Mouse (Mus musculus): ENCODE data around the gene Tmem259.
A peak's percentile ranks its signal among the peaks of the same experiment; 100 is the strongest.

The Tmem259 gene

DNA sequence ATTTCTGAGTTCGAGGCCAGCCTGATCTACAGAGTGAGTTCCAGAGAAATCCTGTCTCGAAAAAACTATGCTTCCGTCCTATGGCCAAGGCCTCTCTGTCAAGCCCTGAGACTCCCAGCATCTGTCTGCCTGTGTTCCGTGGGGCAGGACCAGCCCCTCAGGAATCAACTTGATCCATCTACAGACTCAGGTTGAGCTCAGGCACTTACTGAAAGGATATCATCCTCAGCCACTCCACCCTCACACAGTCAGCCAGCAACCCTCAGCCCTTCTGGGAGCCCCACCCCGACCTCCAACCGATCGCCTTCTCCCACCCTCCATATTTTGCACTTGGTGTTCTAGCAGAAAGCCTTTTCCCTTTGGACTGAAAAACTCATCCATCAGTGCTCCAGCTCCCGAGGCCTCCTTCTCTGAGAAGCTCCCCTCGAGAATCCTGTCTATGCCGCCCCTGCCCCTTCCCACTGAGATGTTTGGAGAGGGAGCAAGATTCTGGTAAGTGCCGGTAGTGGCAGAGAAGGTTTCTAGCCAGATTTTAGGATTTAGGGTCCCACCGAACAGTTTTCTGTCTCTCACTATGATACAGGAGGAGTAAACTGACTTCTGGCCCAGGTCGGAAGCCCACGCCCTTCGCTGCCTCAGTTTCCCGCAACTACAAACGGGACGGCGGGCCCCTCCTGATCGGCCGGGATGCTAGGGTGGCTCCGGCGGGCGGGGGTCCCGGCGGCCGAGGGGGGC, 3.8 kb upstream of the Tmem259 start:
- DNase-seq (ENCODE audit: low spot score in 2 of 2) = no peak

DNA sequence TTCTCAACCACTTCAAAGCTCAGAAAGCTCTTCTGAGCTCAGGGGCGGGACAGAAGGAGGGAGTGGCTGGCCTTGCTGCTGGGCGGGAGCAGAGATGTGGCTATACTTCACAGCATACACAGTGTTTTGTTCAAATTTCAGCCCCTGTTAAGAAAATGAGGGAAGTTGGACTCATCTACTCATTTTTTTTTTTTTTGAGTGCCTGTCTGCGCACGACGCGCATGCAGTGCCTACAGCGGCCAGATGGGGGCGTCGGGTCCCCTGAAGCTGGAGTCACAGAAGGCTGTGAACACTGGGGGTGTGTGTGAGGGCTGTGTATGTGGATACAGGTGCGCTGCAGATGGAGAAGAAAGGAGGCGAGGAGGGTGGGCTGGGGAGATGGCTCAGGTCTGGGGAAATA, 2.8 kb upstream of the Tmem259 start:
- DNase-seq (ENCODE audit: low spot score in 2 of 2) = peak; percentile 84 to 90

DNA sequence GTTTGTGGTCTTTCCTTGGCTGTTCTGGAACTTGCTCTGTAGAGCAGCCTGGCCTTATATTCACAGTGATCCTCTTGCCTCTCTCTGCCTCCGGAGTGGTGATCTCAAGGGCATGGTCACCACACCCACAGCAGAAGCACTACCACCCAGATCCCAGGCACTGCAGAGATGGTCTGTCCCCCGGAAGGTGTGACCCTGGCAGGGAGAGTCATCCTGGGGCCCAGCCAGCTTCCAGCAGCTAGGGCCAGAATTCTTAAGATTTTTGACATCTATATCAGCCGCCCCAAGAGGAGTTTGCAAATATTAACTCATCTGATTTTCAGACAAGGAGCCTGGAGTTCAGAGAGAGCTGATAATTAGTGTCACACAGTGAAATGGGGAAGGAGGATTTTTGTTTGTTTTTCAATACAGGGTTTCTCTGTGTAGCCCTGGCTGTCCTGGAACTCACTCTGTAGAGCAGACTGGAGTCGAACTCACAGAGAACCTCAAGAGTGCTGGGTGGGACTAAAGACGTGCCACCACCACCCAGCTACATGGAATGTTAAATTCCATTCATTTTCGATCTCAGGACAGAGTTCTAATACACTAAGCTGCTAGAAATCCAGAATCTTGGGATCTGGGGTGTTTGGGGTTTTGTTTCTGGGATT, 2.2 kb upstream of the Tmem259 start:
- DNase-seq (ENCODE audit: low spot score in 2 of 2) = no peak

DNA sequence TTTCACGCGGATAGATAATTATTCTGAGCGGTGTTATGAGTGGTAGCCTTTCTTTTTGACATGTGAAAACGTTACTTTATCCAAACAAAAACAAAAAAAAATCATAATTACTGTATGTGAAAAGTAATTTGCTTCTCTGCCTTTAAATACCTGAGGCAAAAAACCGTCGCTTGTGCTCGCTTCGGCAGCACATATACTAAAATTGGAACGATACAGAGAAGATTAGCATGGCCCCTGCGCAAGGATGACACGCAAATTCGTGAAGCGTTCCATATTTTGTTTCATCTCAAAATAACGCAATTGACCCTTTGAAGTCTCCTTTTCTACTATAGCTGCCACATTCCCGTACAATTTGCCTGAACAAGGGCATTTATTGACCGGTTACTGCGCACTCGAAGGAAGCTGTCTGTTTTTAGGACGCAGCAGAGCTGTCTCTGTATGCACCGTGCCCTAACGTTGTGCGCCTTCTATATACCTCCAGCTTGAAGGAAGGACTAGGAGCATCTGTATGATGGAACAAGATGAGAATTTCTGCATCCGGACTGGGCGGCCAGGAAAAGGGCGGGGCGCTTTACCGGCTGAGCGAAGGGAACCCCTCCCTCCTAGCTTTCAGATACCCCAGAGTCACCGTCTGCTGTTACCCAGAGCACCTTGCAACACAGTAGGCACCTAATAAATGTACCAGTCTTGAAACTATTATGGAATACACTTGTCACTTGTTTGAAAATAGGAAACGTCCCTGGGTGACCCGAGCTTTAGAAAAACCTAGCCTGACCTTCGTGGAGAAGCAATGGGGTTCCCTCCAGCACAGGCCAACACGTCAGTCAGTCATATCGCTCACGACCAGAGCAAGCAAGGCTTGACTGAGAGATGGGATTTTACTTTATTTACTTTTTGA, 1.5 kb upstream of the Tmem259 start:
- no peak for DNase-seq (ENCODE audit: low spot score in 2 of 2)

DNA sequence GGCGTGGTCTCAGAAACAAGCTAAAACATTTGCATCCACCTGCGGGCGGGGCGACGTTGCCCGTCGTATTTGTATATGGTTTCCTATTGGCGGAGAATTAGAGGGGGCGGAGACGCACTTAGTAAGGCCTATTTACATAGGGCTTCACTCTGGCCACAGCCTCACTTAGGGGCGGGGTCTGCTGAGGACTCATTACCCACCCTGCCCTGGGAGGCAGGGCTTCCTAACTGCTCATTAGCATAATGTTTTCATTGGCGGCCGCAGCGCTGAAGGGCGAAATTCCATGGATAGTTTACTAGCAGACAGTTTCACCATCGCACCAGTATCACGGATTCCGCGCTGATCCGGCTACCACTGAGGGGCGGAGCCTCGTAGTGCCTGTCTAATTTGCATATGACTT, 741 bp upstream of the Tmem259 start:
- peak; percentile 94 to 96 for DNase-seq (ENCODE audit: low spot score in 2 of 2)

DNA sequence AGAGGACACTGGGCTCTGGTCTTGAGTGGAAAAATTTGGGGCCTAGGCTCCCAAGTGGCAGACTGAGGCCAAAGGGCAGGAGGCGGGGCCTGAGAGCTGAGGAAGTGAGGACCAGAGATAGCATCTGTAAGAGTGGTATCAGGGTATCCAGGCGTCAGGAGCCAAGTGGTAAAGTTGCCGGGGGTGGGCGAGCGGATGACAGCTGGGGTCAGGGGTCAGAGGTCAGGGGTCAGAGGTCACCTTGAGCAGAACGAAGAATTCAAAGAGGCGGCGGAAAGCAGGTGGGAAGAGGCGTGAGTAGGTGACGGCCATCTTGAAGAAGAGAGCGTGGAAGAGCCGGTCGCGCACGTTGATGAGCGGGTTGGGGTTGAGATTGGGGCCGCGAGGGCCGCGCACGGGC, 460 bp downstream of the Tmem259 start:
- peak; percentile 53 to 68 for DNase-seq (ENCODE audit: low spot score in 2 of 2)

DNA sequence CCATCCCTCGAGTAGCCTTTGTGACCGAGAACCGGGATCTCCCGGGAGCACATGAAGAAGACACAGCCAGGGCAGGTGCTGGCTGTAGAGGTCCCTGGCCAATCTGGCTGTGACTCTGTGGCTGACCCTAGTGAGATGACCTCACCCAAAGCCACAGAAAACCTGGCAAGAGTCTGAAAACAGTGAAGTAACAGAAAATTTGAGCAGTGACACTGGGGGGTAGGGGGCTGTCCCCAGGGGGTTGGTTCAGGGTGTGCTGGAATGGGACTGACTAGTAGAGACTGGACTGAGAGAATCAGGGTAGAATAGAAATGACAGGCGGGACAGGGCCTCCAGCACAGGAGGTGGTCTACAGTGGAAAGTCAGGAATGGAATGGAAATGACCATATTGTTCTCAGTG, 925 bp downstream of the Tmem259 start:
- DNase-seq (ENCODE audit: low spot score in 2 of 2) = no peak

DNA sequence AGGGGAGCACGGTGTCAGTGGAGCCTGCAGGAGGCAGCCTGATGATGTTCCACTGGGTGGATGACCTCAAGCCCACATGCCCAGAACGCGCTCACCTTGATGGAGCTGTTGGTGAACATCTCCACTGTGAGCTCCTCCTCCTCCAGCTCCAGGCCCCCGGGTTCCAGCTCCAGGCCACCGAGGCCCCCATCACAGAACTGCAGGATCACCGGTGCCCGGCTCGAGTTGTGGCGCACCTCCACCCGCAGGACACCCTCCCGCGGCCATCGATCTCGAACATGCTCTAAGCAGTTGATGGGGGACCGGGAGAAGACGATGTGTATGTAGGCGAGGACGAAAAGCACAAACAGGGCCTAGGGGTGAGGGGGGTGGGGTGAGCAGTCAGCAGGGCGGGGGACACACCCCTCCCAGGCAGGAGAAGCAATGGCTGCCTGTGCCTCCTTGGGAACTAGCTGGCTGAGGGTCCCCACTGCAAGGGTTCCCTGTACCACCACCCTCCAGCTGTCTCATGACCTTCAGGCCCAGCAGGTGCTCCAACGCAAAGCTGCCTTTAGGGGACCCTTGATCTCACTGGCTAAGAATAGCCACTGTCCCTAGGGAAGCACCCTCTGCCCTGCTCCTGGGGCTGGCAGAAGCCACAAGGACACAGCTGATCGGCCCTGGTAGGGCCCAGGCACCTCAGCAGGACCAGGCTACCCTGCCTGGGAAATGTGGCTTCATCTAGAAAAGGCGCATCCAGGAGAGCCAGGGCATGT, 4.6 kb downstream of the Tmem259 start:
- no peak for DNase-seq (ENCODE audit: low spot score in 2 of 2)

DNA sequence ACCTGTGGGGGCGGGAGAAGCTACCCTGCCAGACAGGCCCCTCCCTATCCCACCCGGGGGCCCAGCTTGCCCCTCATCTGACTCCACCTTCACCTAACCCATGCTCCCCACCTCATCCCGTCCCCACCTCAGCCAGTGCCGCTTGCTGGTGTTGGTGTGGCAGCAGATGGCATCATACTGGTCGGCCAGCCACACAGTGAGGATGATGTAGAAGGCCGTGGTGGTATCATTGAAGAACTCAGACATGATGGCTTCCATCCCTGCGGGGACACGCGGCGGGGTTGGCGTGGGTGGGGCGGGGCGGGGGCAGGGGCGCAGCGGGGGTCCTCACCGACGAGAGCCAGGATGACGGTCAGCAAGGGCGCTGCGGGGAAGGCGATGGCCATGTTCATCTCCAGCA, 6.1 kb downstream of the Tmem259 start:
- no peak for DNase-seq (ENCODE audit: low spot score in 2 of 2)

DNA sequence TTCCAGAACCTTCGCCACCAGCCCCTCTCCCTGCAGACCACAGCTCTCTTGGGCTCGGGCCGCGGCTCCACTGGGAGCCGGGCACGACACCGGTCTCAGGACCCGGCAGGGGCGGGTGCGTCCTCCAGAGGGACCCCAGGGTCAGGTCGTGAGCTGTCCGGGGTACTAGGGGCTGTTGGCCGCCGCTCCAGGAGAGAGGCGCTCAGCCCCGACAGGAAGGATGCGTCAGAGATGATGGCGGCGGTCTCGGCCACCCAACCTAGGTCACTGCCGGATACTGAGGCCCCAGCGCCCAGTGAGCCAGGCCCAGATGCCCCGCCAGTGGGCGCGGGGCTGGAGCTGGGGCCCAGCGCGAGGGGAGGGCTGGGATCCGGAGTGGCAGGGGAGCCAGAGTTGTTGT, 6.8 kb downstream of the Tmem259 start:
- no peak for DNase-seq (ENCODE audit: low spot score in 2 of 2)

DNA sequence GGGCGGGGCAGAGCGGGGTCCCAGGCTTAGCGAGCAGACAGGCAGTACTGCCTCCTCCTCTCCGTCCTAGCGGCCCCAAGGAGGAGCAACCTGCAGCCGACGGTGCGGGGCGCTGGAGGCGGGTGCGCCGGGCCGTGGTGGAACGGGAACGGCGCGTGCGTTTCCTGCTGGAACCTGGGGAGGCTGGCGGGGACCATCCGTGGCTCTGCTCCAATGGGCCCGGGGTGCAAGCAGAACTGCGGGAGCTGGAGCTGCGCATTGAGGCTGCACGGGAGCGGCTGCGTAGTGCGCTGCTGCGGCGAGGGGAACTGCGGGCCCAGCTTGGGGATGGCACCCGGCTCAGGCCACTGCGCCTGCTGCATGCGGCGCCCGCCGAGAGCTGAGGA, 7.4 kb downstream of the Tmem259 start:
- no peak for DNase-seq (ENCODE audit: low spot score in 2 of 2)

DNA sequence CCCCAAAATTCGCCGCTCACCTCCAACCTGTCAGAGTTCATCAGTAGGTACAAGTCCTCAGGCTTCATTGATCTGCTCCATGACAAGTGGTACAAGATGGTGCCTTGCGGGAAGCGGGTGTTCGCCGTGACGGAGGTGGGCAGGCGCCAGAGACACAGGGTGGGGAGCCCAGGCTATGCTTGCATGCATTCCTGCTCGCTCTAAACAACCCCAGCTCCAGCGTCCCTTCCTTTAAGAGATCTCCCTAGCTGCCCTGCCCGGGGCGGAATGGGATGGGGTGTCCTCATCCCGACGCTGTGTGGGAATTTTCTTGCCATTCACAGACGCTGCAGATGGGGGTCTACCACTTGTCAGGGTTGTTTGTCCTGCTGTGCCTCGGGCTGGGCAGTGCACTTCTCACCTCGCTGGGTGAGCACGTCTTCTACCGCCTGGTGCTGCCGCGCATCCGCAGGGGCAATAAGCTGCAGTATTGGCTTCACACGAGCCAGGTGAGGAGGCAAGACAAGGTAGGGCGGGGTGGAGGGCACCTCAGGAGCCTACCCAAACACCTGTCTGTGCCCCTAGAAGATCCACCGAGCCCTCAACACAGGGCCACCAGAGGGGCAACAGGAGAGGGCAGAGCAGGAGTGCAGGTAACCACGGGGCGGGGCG, 7.9 kb downstream of the Tmem259 start:
- DNase-seq (ENCODE audit: low spot score in 2 of 2) = no peak

DNA sequence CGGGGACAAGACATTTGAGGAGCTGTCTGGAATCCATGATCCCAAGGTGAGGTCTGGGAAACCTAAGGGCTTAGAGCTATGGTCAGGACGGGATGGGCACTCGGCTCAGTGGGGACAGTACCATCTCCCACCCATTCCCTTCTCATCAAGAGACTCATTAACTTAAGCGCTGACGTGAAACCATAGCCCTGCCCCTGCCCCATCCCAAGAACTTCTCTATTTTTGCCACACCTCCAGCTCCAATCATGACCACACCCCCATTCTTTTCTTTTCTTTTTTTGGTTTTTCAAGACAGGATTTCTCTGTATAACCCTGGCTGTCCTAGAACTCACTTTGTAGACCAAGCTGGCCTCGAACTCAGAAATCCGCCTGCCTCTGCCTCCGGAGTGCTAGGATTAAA, 9.5 kb downstream of the Tmem259 start:
- no peak for DNase-seq (ENCODE audit: low spot score in 2 of 2)

DNA sequence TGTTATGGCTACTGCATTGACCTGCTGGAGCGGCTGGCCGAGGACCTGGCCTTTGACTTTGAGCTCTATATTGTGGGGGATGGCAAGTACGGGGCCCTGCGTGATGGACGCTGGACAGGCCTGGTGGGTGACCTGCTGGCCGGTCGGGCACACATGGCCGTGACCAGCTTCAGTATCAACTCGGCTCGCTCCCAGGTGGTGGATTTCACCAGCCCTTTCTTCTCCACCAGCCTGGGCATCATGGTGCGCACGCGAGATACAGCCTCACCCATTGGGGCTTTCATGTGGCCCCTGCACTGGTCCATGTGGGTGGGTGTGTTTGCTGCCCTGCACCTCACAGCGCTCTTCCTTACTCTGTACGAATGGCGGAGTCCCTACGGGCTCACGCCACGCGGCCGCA, 10.0 kb downstream of the Tmem259 start:
- no peak for DNase-seq (ENCODE audit: low spot score in 2 of 2)

DNA sequence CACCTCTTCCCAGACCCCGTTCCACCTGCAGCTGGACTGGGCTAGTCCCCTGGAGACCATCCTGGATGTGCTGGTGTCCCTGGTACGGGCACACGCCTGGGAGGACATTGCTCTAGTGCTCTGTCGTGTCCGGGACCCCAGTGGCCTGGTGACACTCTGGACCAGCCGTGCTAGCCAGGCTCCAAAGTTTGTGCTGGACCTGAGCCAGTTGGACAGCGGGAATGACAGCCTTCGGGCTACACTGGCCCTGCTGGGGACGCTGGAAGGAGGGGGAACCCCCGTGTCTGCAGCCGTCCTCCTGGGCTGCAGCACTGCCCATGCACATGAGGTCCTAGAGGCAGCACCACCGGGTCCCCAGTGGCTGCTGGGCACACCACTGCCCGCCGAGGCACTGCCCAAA, 11.3 kb downstream of the Tmem259 start:
- DNase-seq (ENCODE audit: low spot score in 2 of 2) = no peak

DNA sequence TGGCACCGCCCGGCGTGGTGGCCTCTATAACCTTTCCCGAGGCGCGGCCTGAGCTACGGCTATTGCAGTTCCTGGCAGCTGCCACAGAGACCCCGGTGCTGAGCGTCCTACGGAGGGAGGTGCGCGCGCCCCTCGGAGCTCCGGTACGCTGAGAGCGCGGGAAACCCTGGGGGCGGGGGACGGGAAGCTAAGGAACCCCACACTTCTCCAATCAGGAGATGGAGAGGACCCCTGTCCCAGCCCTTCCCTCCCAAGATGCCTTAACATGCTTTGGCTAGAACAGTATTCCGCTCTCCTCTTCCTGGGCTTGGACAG, 13.0 kb downstream of the Tmem259 start:
- no peak for DNase-seq (ENCODE audit: low spot score in 2 of 2)

DNA sequence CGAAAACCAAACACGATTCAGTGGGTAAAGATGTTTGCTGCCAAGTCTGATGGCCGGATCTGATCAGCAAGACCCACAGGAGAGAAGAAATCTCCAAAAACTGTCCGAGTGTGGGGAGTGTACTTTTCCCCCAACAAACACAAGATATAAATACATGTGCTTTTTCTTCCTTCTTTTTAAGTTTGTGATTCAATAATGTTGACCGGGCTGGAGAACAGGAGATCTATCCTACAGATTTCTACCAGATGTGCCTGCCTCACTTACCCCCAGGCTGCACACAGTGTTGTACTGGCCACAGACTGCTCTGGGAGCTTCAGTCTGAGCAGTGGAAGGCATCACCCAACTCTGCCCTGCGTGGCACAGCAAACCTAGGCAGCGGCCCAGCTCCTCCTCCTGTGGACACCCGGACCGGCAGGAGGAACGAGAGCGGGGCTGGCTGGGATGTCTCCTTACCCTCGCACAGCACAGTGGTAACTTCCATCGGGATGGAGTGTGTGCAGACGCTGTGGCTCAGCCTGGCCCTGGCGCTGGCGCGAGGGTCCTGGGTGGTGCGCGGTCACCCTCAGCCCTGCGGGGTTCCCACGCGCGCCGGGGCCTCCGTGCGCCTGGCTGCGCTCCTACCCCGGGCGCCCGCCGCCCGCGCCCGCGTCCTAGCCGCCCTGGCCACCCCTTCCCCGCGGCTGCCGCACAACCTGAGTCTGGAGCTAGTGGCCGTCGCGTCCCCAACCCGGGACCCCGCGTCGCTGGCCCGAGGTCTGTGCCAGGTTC, 13.5 kb downstream of the Tmem259 start, which contains the start of gene Grin3b:
Grin3b (plus strand) TSS at position 301 of the 768 bp plus-strand sequence.
- DNase-seq (ENCODE audit: low spot score in 2 of 2) = no peak

DNA sequence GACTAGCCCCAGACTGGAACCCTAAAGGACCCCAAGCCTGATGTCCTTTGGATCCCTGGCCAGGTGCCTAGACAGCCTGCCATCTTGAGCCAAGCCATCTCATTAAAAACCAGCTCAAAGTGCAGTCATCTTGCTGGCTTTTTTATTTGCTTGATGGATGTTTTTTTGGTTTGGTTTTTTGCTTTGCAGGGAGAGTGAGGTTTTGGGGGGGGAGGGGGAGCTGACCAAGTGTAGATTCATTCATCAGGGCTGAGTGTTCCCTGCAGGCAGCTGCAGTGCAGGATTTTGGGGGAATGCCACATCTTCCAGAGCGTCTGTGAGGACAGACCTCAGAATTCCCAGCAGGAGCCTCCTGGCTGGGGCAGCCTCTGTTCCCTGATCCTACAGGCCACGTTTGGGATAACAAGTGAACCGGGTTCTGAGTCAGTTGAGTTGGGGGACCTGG, 15.0 kb downstream of the Tmem259 start:
- no peak for DNase-seq (ENCODE audit: low spot score in 2 of 2)

DNA sequence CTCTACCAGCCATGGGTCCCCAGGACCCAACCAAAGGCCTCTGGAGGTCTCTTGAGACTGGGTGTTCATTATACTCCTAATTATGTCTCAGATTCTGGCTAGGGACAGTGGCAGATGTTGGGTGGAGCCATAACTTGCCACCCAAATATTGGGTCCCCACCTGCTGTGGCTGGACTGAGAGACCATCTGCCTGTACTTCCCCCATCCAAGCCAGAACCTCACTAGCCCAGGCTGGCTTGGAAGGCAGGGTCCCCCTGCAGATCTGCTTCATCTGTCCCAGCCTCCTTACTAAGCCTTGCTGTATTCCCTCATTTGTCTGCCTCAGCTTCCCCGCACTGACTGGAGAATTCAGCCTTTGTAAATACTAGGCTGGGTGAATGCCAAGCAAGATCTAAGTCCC, 15.9 kb downstream of the Tmem259 start:
- DNase-seq (ENCODE audit: low spot score in 2 of 2) = no peak

DNA sequence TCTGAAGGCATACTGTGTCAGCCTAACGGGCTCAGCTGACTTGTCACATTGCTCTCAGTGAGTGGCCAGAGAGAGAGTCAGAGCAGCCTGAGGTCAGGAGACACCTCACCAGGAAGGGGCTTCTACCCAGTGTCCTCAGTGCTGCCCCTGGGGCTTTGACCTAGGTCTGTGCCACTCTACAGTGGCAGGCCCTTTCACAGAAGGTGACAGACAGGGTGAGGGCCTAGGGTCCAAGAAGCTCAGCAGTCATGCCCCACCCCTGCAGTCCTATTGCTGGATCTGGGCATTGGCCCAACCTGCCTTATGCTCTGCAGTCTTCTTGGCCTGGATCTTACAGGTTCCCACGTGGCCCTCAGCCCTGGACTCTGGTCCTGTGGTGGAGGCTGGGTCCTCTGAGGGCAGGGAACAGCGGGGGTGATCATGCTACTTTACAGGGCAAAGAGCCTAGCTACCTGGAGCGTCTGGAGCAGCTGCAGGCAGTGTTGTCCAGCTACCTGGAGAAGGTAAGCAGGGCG, 17.2 kb downstream of the Tmem259 start:
- DNase-seq (ENCODE audit: low spot score in 2 of 2) = no peak
